Mouse (Mus musculus): ENCODE data around the gene AI597479. TPM values are rescaled to one million over a fixed set of nuclear protein-coding genes. Genes with fewer than 3 reads are reported as not detected.
A peak's percentile ranks its signal among the peaks of the same experiment; 100 is the strongest.

Gene AI597479
- total RNA-seq, 2 experiments from 2014 or later: 21.5 to 24.2 TPM

DNA sequence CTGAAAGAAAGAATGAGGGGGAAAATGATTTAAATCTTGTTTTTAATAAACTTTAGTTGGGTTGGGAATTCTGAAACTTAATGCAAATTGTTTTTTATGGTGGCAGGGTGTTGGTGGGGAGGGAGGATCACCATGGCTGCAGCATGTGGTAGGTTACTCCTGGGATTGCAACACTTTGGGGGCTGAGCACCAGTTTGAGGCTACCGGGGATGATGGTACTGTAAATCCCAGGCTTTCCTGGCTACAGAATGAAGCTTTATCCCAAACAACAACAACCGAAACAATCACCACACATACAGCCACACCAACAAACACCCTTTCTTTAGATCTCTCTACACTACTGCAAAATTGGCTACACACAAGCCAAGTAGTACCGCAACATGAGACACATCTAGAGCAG lies 63.9 kb downstream of the AI597479 start:
- no peak for DNase-seq

DNA sequence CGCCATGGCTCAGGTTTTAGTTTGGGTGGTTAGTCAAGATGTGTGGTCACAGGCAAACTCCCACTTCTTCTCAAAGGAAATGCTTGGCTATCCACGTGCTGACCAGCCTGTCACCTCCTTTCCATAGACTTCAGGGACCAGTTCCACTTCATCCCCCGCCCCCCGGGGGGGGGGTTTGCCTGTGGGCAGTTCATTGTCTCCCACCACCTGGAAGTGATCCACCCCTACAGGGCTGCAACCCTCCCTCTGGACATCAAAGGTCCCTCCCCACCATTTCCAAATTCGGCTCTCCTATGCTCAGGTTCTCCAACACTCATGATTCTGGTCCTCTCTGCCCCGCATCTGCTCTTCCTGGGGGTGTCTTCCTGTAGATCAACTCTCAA lies 64.6 kb downstream of the AI597479 start:
- no peak for DNase-seq

DNA sequence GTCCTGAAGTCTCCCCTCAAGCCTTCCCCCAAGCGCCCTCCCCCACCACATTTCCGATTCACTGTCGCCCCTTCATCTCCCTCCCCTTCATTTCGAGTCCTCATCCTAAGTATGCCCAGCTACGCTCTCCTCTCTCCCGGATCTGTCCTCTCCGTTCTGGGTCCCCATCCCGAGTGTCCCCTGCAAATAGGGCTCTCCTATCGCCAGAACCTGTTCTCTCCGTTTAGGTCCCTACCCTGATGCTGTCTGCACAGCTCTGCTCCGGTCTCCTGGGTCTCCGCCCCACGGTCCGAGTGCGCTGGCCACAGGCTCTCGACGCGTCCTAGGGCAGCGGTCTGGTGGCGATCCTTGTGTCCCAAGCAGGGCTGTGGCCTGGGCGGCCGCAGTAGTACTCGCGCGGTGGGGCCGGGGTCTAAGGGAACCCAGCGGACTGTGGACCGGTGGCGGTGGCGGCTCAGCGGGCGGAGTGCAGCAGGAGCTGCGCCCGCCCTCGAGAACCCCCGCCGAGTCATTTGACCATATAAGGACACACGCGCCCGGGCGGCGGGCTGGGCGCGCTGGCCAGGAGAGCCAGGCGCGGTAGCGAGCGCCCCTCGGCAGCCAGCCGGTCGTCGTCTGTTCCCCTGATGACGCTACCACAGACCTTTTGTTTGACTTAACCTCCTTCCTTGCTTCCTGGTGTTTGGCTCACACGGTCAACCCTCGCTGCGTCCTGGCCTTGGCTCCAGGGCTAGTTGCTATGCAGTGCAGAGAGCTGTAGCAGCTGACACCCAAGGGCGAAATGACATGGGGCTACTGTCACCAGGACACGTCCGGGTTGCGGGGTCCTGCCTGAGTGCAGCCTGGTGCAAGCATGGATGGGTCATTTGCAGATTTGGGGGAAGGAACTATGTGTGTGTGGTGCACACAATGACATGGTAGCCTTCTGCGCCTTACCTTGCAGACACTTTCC lies 65.2 kb downstream of the AI597479 start:
- DNase-seq: peak; percentile 72 to 74

DNA sequence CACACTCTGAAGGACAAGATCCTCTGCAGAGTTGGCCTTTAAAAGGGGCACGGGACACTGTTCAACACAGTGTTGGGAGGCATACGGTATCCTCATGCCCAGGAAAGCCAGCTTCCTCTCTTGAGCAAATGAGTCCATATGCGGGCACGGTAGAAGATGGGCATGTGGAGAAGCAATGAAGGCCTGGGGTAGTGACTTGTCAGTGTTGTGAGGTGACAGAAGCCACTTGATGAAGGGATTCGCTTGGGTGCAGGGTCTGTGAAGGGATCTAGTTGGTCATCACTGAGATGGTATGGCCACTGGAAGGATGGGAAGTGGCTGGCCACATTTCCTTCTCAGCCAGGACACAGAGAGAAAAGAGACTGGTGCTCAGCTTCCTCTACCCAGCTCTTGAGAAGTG lies 66.1 kb downstream of the AI597479 start:
- DNase-seq: no peak

Other genes with a start within 250 kb of the AI597479 start
- 100 to 1,000 TPM; 112 to 114 TPM for gene Mrps9, start 247.5 kb upstream of the AI597479 start, total RNA-seq (2021)
- gene Gpr45, start 145.8 kb upstream of the AI597479 start, total RNA-seq (2021): not detected
- gene Tgfbrap1, start 73 bp upstream of the AI597479 start, total RNA-seq (2021): 10 to 100 TPM; 14.2 to 15.1 TPM
- gene Fhl2, start 98.3 kb downstream of the AI597479 start, total RNA-seq (2021): 1,000 to 10,000 TPM; 1,612 to 1,845 TPM